Mouse (Mus musculus): Measurements from ENCODE around the gene Atoh8.

- no peak for TF ChIP-seq CTCF (IDR thresholded peaks at IDR 0.05; ENCODE audit: control insufficient read depth, insufficient read depth, insufficient read length)
- no peak for TF ChIP-seq CEBPB (IDR thresholded peaks at IDR 0.05; ENCODE audit: low read depth)
- no peak for TF ChIP-seq MAX (IDR thresholded peaks at IDR 0.05)
- TF ChIP-seq USF1 (IDR thresholded peaks at IDR 0.05; ENCODE audit: low read depth) = no peak
- no peak for TF ChIP-seq MYOD1 (IDR thresholded peaks at IDR 0.05; ENCODE audit: control insufficient read depth, insufficient read length, low read depth)
Measured at GRCm38 (mm10) chr6:72217415-72217784, 18.0 kb downstream of the Atoh8 start.
